Mouse (Mus musculus): Measurements from ENCODE around the gene Gpx2. TPM values are rescaled to one million over a fixed set of nuclear protein-coding genes. Genes with fewer than 3 reads are reported as not detected.
"Not testable (repeated sequence)": the region's sequence is repeated elsewhere in the genome, so short reads cannot be mapped to it uniquely, and the experiment has no call there.

Gpx2 gene
- polyA plus RNA-seq, 1 experiment from 2014 or later = not detected

GRCm38 (mm10) chr12:76796938-76797539 lies 1.7 kb upstream of the Gpx2 start:
- Histone ChIP-seq H3K27me3 (ENCODE audit: control insufficient read depth, insufficient read depth, low read length) (no peaks in the 10 kb centered on the region), H3K27ac (ENCODE audit: low read depth, low read length) (no peak overlapping the region), H3K4me1 (ENCODE audit: control insufficient read depth, insufficient read depth, low read length) (no peaks in the 10 kb centered on the region), H3K4me3 (ENCODE audit: low read depth, low read length) (no peak overlapping the region), H3K36me3 (ENCODE audit: control insufficient read depth, insufficient read depth, low read length) (no peaks in the 10 kb centered on the region), H3K9ac (ENCODE audit: low read length) (no peak overlapping the region), H3K9me3 (ENCODE audit: control insufficient read depth, low read length) (no peaks in the 10 kb centered on the region), H3K4me2 (ENCODE audit: low read depth) (no peak overlapping the region)
- no peak for DNase-seq (ENCODE audit: low spot score)
- no peak for ATAC-seq (ENCODE audit: insufficient read depth, low FRiP score, low TSS enrichment)
- WGBS = 90% methylated on average over 7 of the region's 7 CpGs

GRCm38 (mm10) chr12:76792540-76792939 lies 2.8 kb downstream of the Gpx2 start:
- not testable (repeated sequence) for H3K4me2 ChIP-seq (ENCODE audit: low read depth); H3K9ac ChIP-seq (ENCODE audit: low read length); H3K9me3 ChIP-seq (ENCODE audit: control insufficient read depth, low read length); H3K4me3 ChIP-seq (ENCODE audit: low read depth, low read length); DNase-seq (ENCODE audit: low spot score); H3K27me3 ChIP-seq (ENCODE audit: control insufficient read depth, insufficient read depth, low read length); ATAC-seq (ENCODE audit: insufficient read depth, low FRiP score, low TSS enrichment); H3K36me3 ChIP-seq (ENCODE audit: control insufficient read depth, insufficient read depth, low read length); H3K27ac ChIP-seq (ENCODE audit: low read depth, low read length); H3K4me1 ChIP-seq (ENCODE audit: control insufficient read depth, insufficient read depth, low read length)
- WGBS = 51% methylated on average over 14 of the region's 14 CpGs

GRCm38 (mm10) chr12:76790446-76791084 lies 4.8 kb downstream of the Gpx2 start:
- Histone ChIP-seq H3K9ac (ENCODE audit: low read length) (no peak overlapping the region), H3K27ac (ENCODE audit: low read depth, low read length) (no peak overlapping the region), H3K4me1 (ENCODE audit: control insufficient read depth, insufficient read depth, low read length) (no peaks in the 10 kb centered on the region), H3K36me3 (ENCODE audit: control insufficient read depth, insufficient read depth, low read length) (no peaks in the 10 kb centered on the region), H3K9me3 (ENCODE audit: control insufficient read depth, low read length) (no peaks in the 10 kb centered on the region), H3K4me2 (ENCODE audit: low read depth) (no peak overlapping the region), H3K4me3 (ENCODE audit: low read depth, low read length) (no peak overlapping the region), H3K27me3 (ENCODE audit: control insufficient read depth, insufficient read depth, low read length) (no peaks in the 10 kb centered on the region)
- WGBS = 80% methylated on average over 8 of the region's 8 CpGs
- DNase-seq (ENCODE audit: low spot score) (no peak), ATAC-seq (ENCODE audit: insufficient read depth, low FRiP score, low TSS enrichment) (no peak)

- Histone ChIP-seq H3K4me3 (ENCODE audit: low read depth, low read length) (no peak overlapping the region), H3K4me2 (ENCODE audit: low read depth) (no peak overlapping the region), H3K27me3 (ENCODE audit: control insufficient read depth, insufficient read depth, low read length) (no peaks in the 10 kb centered on the region), H3K9ac (ENCODE audit: low read length) (no peak overlapping the region), H3K36me3 (ENCODE audit: control insufficient read depth, insufficient read depth, low read length) (no peaks in the 10 kb centered on the region), H3K9me3 (ENCODE audit: control insufficient read depth, low read length) (no peaks in the 10 kb centered on the region), H3K27ac (ENCODE audit: low read depth, low read length) (no peak overlapping the region), H3K4me1 (ENCODE audit: control insufficient read depth, insufficient read depth, low read length) (no peaks in the 10 kb centered on the region)
- WGBS = 74% methylated on average over 10 of the region's 10 CpGs
- DNase-seq (ENCODE audit: low spot score) = no peak
- ATAC-seq (ENCODE audit: insufficient read depth, low FRiP score, low TSS enrichment) = no peak
Observed at GRCm38 (mm10) chr12:76784056-76784619, 11.2 kb downstream of the Gpx2 start.

DNA sequence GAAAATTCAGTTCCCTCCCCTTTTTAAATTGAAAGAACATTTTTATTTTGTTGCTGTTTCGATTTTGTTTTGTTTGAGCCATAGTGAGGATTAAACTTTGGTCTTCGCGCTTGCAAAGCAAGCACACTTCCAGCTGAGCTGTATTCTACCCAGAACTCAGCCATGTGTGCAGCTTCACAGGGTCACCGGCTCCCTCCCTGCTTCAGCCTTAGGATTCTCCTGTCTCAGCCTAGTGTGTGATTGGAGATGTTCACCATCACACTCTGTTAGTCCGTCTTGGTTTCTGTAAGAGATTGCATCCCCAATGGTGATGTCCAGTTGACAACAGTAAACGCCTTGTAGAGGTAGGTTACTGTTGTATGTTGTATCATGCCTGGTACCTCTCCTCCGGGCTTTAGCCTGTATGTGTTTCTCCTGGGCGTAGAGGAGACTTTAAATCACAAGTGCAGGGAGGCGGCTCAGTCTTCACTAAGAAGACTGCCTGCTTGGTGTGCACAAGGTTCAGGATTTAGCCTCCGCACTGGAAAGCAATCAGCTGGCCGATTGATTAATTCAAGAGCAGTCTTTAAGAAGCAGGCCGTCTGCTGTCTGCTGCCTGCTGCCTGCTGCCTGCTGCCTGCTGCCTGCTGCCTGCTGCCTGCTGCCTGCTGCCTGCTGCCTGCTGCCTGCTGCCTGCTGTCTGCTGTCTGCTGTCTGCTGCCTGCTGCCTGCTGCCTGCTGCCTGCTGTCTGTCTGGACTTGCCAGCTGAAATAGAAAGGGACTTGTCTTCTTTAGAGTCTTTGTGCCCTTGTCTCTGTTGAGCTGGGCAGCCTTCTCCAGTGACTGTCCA lies 14.5 kb downstream of the Gpx2 start:
- no peak for ATAC-seq (ENCODE audit: insufficient read depth, low FRiP score, low TSS enrichment)
- no peak overlapping the region for H3K27ac ChIP-seq (ENCODE audit: low read depth, low read length)
- no peaks in the 10 kb centered on the region for H3K4me1 ChIP-seq (ENCODE audit: control insufficient read depth, insufficient read depth, low read length)
- no peak for DNase-seq (ENCODE audit: low spot score)
- 76% methylated on average over 12 of the region's 12 CpGs for WGBS
- no peak overlapping the region for H3K4me2 ChIP-seq (ENCODE audit: low read depth)
- H3K27me3 ChIP-seq (ENCODE audit: control insufficient read depth, insufficient read depth, low read length) = no peaks in the 10 kb centered on the region
- H3K9ac ChIP-seq (ENCODE audit: low read length) = no peak overlapping the region
- no peak overlapping the region for H3K4me3 ChIP-seq (ENCODE audit: low read depth, low read length)
- H3K36me3 ChIP-seq (ENCODE audit: control insufficient read depth, insufficient read depth, low read length) = no peaks in the 10 kb centered on the region
- H3K9me3 ChIP-seq (ENCODE audit: control insufficient read depth, low read length) = no peaks in the 10 kb centered on the region

GRCm38 (mm10) chr12:76779951-76780350 lies 15.4 kb downstream of the Gpx2 start:
- Histone ChIP-seq H3K4me3 (ENCODE audit: low read depth, low read length) (no peak overlapping the region), H3K27me3 (ENCODE audit: control insufficient read depth, insufficient read depth, low read length) (no peaks in the 10 kb centered on the region), H3K27ac (ENCODE audit: low read depth, low read length) (no peak overlapping the region), H3K9me3 (ENCODE audit: control insufficient read depth, low read length) (no peaks in the 10 kb centered on the region), H3K36me3 (ENCODE audit: control insufficient read depth, insufficient read depth, low read length) (no peaks in the 10 kb centered on the region), H3K9ac (ENCODE audit: low read length) (no peak overlapping the region), H3K4me1 (ENCODE audit: control insufficient read depth, insufficient read depth, low read length) (no peaks in the 10 kb centered on the region), H3K4me2 (ENCODE audit: low read depth) (no peak overlapping the region)
- DNase-seq (ENCODE audit: low spot score) (no peak), ATAC-seq (ENCODE audit: insufficient read depth, low FRiP score, low TSS enrichment) (no peak)
- WGBS = 82% methylated on average over 5 of the region's 5 CpGs

DNA sequence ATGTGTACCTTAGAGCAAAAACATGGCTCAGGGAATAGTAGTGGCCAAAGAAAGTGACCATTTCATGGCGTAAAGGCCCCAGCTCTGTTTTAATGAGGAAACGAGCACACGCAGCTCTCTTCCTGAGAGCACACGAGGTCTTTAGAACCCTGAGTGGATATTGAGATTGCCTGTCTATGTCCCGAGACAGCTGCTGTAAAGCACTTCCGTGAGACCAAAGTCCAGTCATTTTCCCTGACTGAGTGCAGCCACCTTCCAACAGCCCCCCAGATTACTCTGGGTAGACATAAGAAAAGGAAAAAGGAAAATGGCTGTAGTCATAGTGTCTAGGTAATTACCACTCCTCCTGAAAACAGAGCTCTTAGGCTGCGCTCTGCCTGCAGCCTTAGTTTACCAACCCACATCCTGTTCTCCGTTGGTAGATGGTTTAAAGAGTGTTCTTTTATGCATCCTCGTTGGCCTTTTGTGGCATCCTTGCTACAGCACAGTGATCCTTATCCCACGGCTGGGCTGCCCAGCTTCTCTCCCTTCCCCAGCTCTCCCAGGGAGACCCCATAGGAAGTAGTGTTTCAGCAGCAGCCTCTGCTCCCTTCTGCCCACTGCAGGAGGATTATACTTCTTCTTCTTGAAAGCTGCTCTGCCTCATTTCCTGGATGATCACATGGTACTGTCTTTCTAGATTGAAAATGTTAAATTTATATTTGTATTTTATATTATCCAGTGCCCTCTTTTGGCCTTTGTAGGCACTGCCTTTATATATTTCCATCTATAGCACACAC lies 16.9 kb downstream of the Gpx2 start:
- no peak overlapping the region for H3K27ac ChIP-seq (ENCODE audit: low read depth, low read length)
- no peaks in the 10 kb centered on the region for H3K27me3 ChIP-seq (ENCODE audit: control insufficient read depth, insufficient read depth, low read length)
- H3K4me1 ChIP-seq (ENCODE audit: control insufficient read depth, insufficient read depth, low read length) = no peaks in the 10 kb centered on the region
- no peak overlapping the region for H3K4me2 ChIP-seq (ENCODE audit: low read depth)
- H3K9ac ChIP-seq (ENCODE audit: low read length) = no peak overlapping the region
- H3K36me3 ChIP-seq (ENCODE audit: control insufficient read depth, insufficient read depth, low read length) = no peaks in the 10 kb centered on the region
- WGBS = 88% methylated on average over 10 of the region's 10 CpGs
- ATAC-seq (ENCODE audit: insufficient read depth, low FRiP score, low TSS enrichment) (no peak), DNase-seq (ENCODE audit: low spot score) (no peak)
- no peak overlapping the region for H3K4me3 ChIP-seq (ENCODE audit: low read depth, low read length)
- no peaks in the 10 kb centered on the region for H3K9me3 ChIP-seq (ENCODE audit: control insufficient read depth, low read length)

- ATAC-seq (ENCODE audit: insufficient read depth, low FRiP score, low TSS enrichment) (no peak), DNase-seq (ENCODE audit: low spot score) (no peak)
- Histone ChIP-seq H3K4me2 (ENCODE audit: low read depth) (no peak overlapping the region), H3K4me3 (ENCODE audit: low read depth, low read length) (no peak overlapping the region), H3K4me1 (ENCODE audit: control insufficient read depth, insufficient read depth, low read length) (no peaks in the 10 kb centered on the region), H3K27ac (ENCODE audit: low read depth, low read length) (no peak overlapping the region), H3K9ac (ENCODE audit: low read length) (no peak overlapping the region), H3K9me3 (ENCODE audit: control insufficient read depth, low read length) (no peaks in the 10 kb centered on the region), H3K27me3 (ENCODE audit: control insufficient read depth, insufficient read depth, low read length) (no peaks in the 10 kb centered on the region), H3K36me3 (ENCODE audit: control insufficient read depth, insufficient read depth, low read length) (no peaks in the 10 kb centered on the region)
Observed at GRCm38 (mm10) chr12:76777845-76778244, 17.5 kb downstream of the Gpx2 start.
